Mouse (Mus musculus) cerebellum, adult 2 months (tissue): ENCODE data around the gene Lonp2. TPM values are rescaled to one million over a fixed set of nuclear protein-coding genes. Genes with fewer than 3 reads are reported as not detected.
A peak's percentile ranks its signal among the peaks of the same experiment; 100 is the strongest.

Experiments used
- DNase-seq, 2 experiments: peaks; one replicate each; pipeline ENCODE4 v3.0.0; 2021
- H3K27ac ChIP-seq: fragments of 200-500 bp; 2 replicates; pipeline ENCODE4 v1.5.1; 2012; ENCODE audit warnings: low read length, control low read depth, inconsistent platforms; ENCODE audit not compliant: insufficient read depth
- H3K27me3 ChIP-seq: fragments of 200-500 bp; 2 replicates; pipeline ENCODE4 v1.6.1; 2012; ENCODE audit warnings: inconsistent platforms, mild to moderate bottlenecking, low read length, moderate library complexity; ENCODE audit not compliant: control insufficient read depth, insufficient read depth
- H3K4me1 ChIP-seq: fragments of 200-500 bp; 2 replicates; pipeline ENCODE4 v1.6.1; 2011; ENCODE audit warnings: low read length; ENCODE audit not compliant: control insufficient read depth, insufficient read depth
- H3K4me3 ChIP-seq: fragments of 200-500 bp; replicated peaks from 2 replicates; pipeline ENCODE3; 2011; ENCODE audit warnings: mild to moderate bottlenecking, low read depth, low read length, control low read depth; ENCODE audit not compliant: insufficient read depth
- CTCF ChIP-seq: fragments of 200-500 bp; IDR thresholded peaks from 2 replicates; pipeline ENCODE4 v1.5.1; 2011; ENCODE audit warnings: low read depth, mild to moderate bottlenecking, control low read depth, low read length, moderate library complexity, borderline replicate concordance; ENCODE audit not compliant: insufficient read depth
- POLR2A ChIP-seq: fragments of 200-500 bp; IDR thresholded peaks from 2 replicates; pipeline ENCODE4 v1.6.1; 2011; ENCODE audit warnings: low read length, control low read depth, borderline replicate concordance; ENCODE audit not compliant: insufficient read depth
- WGBS: fragments of 180-500 bp; shearing (Covaris S2); methylation state at CpG from one replicate; pipeline ENCODE4 v1.1.7; 2018; 5-methylcytosine and 5-hydroxymethylcytosine counted together
- polyA plus RNA-seq: library from polyadenylated mRNA; depleted of rRNA; stranded (reverse); fragments of >200 nt; gene quantifications from 2 replicates; pipeline ENCODE4 v1.2.3, GENCODE M21; 2012

The Lonp2 gene
- polyA plus RNA-seq, 1 experiment = 69.5 TPM

DNA sequence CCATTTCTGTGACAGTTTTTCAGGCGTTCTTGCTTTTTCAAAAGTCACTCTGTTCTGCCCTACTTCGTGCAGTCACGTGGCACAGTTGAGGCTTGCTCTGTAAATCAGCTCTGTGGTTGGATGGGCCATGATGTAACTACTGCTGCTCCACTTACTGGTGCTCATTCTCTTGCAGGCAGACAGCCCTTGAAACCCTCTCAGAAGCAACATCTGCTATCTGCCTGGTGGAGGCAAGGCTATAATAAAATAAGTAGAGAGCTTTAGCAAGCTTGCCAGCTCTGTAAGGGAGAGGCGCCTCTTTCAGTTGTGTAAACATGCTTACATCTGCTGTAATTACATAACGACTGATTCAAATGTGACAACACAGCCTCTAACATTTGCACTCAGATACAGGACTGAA, 27.6 kb downstream of the Lonp2 start:
- Histone ChIP-seq H3K27ac (peak overlapping the region; percentile 59; the same call in 1 of the 2 replicates), H3K4me1 (no peaks in the 10 kb centered on the region; the same call in 1 of the 2 replicates), H3K4me3 (no peak overlapping the region), H3K27me3 (no peaks in the 10 kb centered on the region; the same call in 1 of the 2 replicates)
- peak; percentile 18 to 41 for DNase-seq
- no peak for TF ChIP-seq CTCF
- no peak for TF ChIP-seq POLR2A
- WGBS = 71% methylated on average over 5 of the region's 5 CpGs

DNA sequence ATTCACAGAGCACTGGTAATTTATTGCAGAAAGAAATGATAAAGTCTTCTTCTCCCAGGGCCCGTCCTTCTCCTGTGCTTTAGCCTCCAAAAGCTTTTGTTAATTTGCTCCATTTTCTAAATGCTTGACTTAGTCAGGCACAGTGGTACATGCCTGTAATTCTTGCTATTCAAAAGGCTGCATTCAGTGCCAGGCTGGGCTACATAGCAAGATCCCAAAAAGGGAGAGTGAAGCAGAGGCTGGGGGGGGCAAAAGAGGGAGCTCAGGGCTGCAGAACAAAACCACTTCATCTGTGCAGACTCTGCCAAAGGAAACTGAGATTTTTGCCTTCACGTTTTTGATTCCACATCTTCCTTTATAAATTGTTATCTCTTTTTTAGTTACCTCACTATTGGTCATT, 28.7 kb downstream of the Lonp2 start:
- 83% methylated on average over 2 of the region's 2 CpGs for WGBS
- Histone ChIP-seq H3K27ac (no peak overlapping the region), H3K27me3 (no peaks in the 10 kb centered on the region; the same call in 1 of the 2 replicates), H3K4me1 (no peaks in the 10 kb centered on the region; the same call in 1 of the 2 replicates), H3K4me3 (no peak overlapping the region)
- TF ChIP-seq CTCF (no peak), POLR2A (no peak)
- no peak for DNase-seq

DNA sequence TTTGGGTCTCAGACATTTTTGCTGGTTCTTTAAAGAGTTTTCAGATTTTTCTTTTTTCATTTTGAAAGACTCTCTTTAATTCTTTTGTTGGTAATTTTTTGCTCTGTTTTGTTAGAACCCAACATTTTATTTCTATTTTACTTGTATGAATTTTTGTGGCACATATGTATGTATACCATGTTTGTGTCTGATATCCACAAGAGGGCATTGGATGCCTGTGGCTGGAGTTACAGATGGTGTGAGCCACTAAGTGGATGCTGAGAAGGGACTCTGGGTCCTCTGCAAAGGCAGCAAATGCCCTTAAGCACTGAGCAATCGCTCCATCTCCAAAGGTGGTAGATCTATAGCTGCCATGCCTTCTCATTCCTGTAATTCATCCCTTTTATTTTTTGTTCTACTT, 30.7 kb downstream of the Lonp2 start:
- H3K27ac ChIP-seq = no peak overlapping the region
- no peak for DNase-seq
- H3K4me3 ChIP-seq = no peak overlapping the region
- TF ChIP-seq CTCF = no peak
- TF ChIP-seq POLR2A = no peak
- H3K27me3 ChIP-seq = no peaks in the 10 kb centered on the region; the same call in 1 of the 2 replicates
- no peaks in the 10 kb centered on the region; the same call in 1 of the 2 replicates for H3K4me1 ChIP-seq
- WGBS = 76% methylated on average over 1 of the region's 1 CpGs

DNA sequence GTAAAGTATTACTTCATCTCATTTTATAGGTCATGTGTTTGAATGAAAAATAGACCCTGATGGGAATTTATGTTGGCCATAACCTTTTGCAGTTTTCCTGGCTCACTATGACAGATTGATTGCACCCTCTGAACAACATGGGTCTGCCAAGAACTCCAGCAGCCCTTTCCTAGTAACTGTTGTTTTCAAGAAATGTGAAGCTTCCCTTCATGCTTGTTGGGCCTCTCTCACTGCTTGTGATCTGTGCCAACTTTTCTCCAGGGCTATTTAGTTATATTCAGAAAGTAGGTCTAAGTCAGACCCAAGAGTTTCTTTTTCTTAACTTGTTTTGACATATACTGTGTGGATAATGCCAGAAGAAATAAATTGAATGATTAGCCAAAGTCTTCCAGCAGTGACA, 44.9 kb downstream of the Lonp2 start:
- no peaks in the 10 kb centered on the region for H3K27me3 ChIP-seq
- H3K27ac ChIP-seq = no peak overlapping the region
- H3K4me1 ChIP-seq = no peaks in the 10 kb centered on the region
- TF ChIP-seq CTCF = no peak
- TF ChIP-seq POLR2A = no peak
- no peak overlapping the region for H3K4me3 ChIP-seq
- no peak for DNase-seq

DNA sequence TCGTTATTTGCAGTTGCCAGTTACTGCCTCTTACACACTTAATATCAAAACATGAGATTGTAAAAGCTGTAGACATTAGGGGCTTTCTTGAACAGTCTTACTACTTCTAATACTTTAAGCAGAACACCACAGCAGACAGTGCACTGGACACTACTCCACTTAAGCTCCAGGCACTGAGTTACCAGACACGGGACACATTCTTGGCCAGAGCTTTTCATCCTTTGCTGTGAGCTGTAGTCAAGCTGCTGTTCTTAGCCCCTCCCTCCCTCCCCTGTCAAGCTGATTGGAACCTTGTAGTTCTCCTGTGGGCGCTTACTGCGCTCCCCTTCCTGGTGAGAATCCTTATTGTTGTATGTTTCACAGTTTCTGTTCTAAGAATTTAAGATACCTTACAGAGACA, 45.4 kb downstream of the Lonp2 start:
- DNase-seq = no peak
- Histone ChIP-seq H3K4me1 (no peaks in the 10 kb centered on the region), H3K4me3 (no peak overlapping the region), H3K27me3 (no peaks in the 10 kb centered on the region), H3K27ac (no peak overlapping the region)
- WGBS = 38% methylated on average over 4 of the region's 4 CpGs
- TF ChIP-seq POLR2A (no peak), CTCF (no peak)

DNA sequence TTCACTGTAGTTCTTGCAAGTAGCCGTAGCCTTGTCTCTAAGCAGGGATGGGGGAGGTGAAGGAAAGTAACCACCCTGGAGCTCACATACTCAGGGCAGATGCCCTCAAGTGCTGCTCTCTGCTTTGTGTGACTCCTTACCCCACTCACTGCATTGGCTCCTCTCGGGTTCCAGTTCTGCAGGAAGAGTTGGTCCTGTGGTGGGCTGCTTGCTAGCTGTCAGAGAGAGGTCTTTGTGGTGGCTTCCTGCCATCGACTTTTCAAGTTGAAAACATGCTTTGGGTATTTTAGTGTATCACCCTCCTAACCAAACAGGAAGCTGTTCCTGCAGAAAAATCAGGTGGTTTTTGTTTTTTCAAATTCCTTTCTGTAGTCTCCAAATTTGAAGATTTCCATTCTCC, 62.8 kb downstream of the Lonp2 start:
- no peak overlapping the region for H3K27ac ChIP-seq

DNA sequence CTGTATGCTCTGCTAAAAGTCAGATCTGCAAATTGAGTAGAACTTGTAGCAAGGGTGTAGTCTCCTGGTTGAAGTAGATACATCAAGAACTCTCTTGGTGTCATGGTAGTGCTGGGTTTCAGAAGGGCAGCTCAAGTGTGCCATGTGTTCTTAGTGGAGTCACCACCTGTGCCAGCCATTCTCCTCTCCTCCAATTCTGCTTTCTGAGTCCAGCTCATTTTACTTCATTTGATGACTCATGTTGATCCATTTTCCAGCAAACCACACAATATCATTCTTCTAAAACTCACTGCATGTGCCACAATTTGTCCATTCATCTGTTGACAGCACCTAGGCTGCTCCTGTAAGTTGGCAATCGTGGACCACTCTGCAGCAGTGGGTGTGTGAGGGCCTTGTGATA, 68.3 kb downstream of the Lonp2 start:
- H3K27ac ChIP-seq = no peak overlapping the region
- H3K4me3 ChIP-seq = no peak overlapping the region
- TF ChIP-seq POLR2A (no peak), CTCF (no peak)
- no peaks in the 10 kb centered on the region for H3K4me1 ChIP-seq
- WGBS = 84% methylated on average over 1 of the region's 1 CpGs
- no peaks in the 10 kb centered on the region for H3K27me3 ChIP-seq
- no peak for DNase-seq

More for the DNA sequence above, 62.8 kb downstream of the Lonp2 start:
- no peaks in the 10 kb centered on the region for H3K4me1 ChIP-seq
- WGBS = 82% methylated on average over 3 of the region's 3 CpGs
- no peaks in the 10 kb centered on the region for H3K27me3 ChIP-seq
- TF ChIP-seq CTCF (no peak), POLR2A (no peak)
- H3K4me3 ChIP-seq = no peak overlapping the region
- no peak for DNase-seq

DNA sequence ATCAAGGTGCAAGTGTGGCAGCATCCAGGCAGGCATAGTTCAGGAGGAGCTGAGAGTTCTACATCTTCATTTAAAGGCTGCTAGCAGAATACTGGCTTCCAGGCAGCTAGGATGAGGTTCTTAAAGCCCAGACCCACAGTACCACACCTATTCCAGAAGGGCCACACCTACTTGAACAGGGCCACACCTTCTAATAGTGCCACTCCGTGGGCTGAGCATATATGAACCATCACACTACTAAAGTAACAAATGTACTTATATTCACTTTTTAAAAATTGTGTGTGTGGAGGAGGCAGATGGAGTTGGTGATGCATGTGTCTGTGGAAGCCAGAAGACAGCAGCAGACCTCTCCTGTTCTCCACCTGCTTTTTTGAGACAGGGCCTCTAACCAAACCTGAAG, 70.2 kb downstream of the Lonp2 start:
- Histone ChIP-seq H3K4me3 (no peak overlapping the region), H3K27me3 (no peaks in the 10 kb centered on the region), H3K4me1 (peaks cover 4% of the 10 kb centered on the region; the same call in 1 of the 2 replicates), H3K27ac (no peak overlapping the region)
- no peak for DNase-seq
- TF ChIP-seq CTCF (no peak), POLR2A (no peak)
- 95% methylated on average over 1 of the region's 1 CpGs for WGBS
